Mouse (Mus musculus) limb, embryonic 14.5 days (tissue): ENCODE measurements around the gene Hoxb4. TPM values are rescaled to one million over a fixed set of nuclear protein-coding genes. Genes with fewer than 3 reads are reported as not detected.
A peak's percentile ranks its signal among the peaks of the same experiment; 100 is the strongest.

Experiments used
- ATAC-seq: fragments of 200-750 bp; cut with Nextera tagmentation; 2 replicates; pipeline ENCODE4 v1.8.0; 2017; ENCODE audit warnings: low read depth, moderate number of reproducible peaks, moderate TSS enrichment; ENCODE audit not compliant: low FRiP score
- DNase-seq: peaks from one replicate; pipeline ENCODE4 v3.0.0-alpha.2; 2015; ENCODE audit warnings: low spot score
- H3K27ac ChIP-seq: fragments of 300-500 bp; sonication (generic); replicated peaks from 2 replicates; pipeline ENCODE4 v1.5.1; 2014; ENCODE audit warnings: low read depth, mild to moderate bottlenecking, low read length, moderate library complexity, mixed read lengths
- H3K27me3 ChIP-seq: fragments of 300-500 bp; sonication (generic); 2 replicates; pipeline ENCODE4 v1.6.1; 2014; ENCODE audit warnings: low read length, mixed read lengths; ENCODE audit not compliant: control insufficient read depth, insufficient read depth
- H3K36me3 ChIP-seq: fragments of 300-500 bp; sonication (generic); 2 replicates; pipeline ENCODE4 v1.6.1; 2014; ENCODE audit warnings: mild to moderate bottlenecking, low read length, moderate library complexity, mixed read lengths; ENCODE audit not compliant: control insufficient read depth, insufficient read depth
- H3K4me1 ChIP-seq: fragments of 300-500 bp; sonication (generic); 2 replicates; pipeline ENCODE4 v1.6.1; 2014; ENCODE audit warnings: antibody characterized with exemption, low read length, mixed read lengths; ENCODE audit not compliant: control insufficient read depth, insufficient read depth
- H3K4me2 ChIP-seq: fragments of 300-500 bp; sonication (generic); replicated peaks from 2 replicates; pipeline ENCODE4 v1.6.1; 2014; ENCODE audit warnings: low read depth, mild to moderate bottlenecking, low read length, moderate library complexity; ENCODE audit not compliant: severe bottlenecking
- H3K4me3 ChIP-seq: fragments of 300-500 bp; sonication (generic); replicated peaks from 2 replicates; pipeline ENCODE4 v1.5.1; 2014; ENCODE audit warnings: low read length
- H3K9ac ChIP-seq: fragments of 300-500 bp; sonication (generic); 2 replicates; pipeline ENCODE4 v1.6.1; 2014; ENCODE audit warnings: mild to moderate bottlenecking, low read depth, low read length, moderate library complexity; ENCODE audit not compliant: severe bottlenecking
- H3K9me3 ChIP-seq: fragments of 300-500 bp; sonication (generic); 2 replicates; pipeline ENCODE4 v1.6.1; 2016; ENCODE audit warnings: low read length; ENCODE audit not compliant: control insufficient read depth
- POLR2A ChIP-seq: fragments of 200-500 bp; IDR thresholded peaks from 2 replicates; pipeline ENCODE4 v1.8.0; 2012; ENCODE audit warnings: inconsistent platforms, mild to moderate bottlenecking, moderate library complexity, borderline replicate concordance; ENCODE audit not compliant: insufficient read depth, insufficient read length; ENCODE audit errors: extremely low read depth
- WGBS: fragments of 180-500 bp; shearing (Covaris S2); extraction: QIAGEN DNeasy Blood & Tissue Kit; methylation state at CpG from one replicate; pipeline ENCODE4 v1.1.7; 2014; 5-methylcytosine and 5-hydroxymethylcytosine counted together
- polyA plus RNA-seq, 2 experiments: library from polyadenylated mRNA; depleted of rRNA in 1 of 2; stranded (reverse) in 1 of 2; unstranded in 1 of 2; fragments of >200 nt; fragmentation: Nextera tagmentation in 1 of 2; extraction: Ambion mirVana in 1 of 2; gene quantifications; 2 replicates each; pipeline versions ENCODE4 v1.2.1 to v1.2.3; 2012 to 2014

Hoxb4 gene
- polyA plus RNA-seq, 2 experiments = 0.17 to 2.3 TPM

DNA sequence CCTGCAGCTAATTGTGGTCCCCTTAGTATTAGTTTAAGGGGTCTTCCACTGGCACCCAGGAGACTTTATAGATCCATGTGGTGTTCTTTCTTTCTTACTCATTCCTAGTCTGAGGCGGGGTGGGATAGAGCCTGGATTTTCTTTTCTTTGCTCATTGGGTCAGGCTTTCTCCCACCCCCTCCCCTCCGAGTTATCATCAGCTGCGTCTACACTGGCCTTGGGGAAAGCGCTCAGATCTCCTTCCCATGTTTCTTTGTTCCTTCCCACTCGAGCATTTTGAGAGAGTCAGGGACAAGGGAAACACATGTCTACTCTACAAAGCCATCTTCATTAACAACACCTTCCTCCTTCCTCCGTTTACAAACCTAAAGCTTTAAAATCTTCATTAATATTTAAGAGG lies 19.0 kb downstream of the Hoxb4 start:
- H3K4me1 ChIP-seq = no peaks in the 10 kb centered on the region
- no peak overlapping the region for H3K4me2 ChIP-seq
- WGBS = 21% methylated on average over 6 of the region's 6 CpGs
- no peak overlapping the region for H3K27ac ChIP-seq
- DNase-seq = no peak
- H3K27me3 ChIP-seq = peaks cover 100% of the 10 kb centered on the region
- H3K9me3 ChIP-seq = no peaks in the 10 kb centered on the region
- no peak overlapping the region for H3K4me3 ChIP-seq
- H3K9ac ChIP-seq = no peak overlapping the region
- TF ChIP-seq POLR2A = no peak
- no peak for ATAC-seq
- H3K36me3 ChIP-seq = no peaks in the 10 kb centered on the region

DNA sequence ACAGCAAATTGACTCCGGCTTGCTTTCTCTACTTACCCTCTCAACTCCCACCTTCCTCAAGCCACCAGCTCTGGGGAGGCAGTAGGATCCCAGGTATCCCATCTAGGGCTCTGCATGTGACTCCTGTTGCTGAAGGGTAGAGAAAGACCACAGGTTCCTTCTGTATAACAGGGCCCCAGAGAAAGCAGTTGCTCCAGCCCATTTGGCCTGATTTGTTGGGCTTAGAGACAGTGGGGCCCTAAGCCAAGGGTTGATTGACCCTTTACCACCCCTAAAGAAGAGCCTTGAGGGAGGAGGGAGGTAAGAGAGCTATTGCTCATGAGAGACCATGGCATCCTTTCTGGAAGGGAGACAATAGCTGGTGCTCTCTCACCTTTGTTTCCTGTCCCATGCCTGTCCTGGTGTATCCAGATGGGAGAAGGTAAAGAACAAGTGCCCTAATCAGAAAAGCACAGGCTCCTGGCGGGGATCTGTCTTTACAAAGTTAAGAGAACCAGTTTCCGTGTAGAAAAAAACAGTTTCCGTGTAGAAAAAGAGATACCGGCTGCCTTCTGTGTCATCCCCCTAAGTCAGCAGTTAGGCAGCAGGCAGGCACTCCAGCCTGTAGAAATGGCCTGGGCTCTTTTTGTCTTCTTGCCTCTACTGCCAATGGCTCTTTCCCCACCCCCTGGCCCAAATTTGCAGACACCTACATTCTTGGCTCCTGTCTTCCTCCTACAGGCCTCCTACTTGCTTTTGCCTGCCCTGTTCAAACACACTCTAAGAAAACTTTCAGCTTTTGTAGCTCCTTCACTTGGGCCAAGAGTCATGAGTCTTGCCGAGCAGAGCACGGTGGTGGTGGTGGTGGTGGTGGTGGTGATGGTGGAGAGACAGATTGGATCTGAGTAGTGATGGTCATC lies 21.1 kb downstream of the Hoxb4 start:
- H3K27me3 ChIP-seq = peaks cover 100% of the 10 kb centered on the region
- H3K4me3 ChIP-seq = no peak overlapping the region
- H3K27ac ChIP-seq = no peak overlapping the region
- DNase-seq = no peak
- H3K36me3 ChIP-seq = no peaks in the 10 kb centered on the region
- H3K9ac ChIP-seq = no peak overlapping the region
- ATAC-seq = no peak
- TF ChIP-seq POLR2A = no peak
- WGBS = 29% methylated on average over 7 of the region's 7 CpGs
- H3K4me1 ChIP-seq = no peaks in the 10 kb centered on the region
- H3K4me2 ChIP-seq = no peak overlapping the region
- H3K9me3 ChIP-seq = no peaks in the 10 kb centered on the region

DNA sequence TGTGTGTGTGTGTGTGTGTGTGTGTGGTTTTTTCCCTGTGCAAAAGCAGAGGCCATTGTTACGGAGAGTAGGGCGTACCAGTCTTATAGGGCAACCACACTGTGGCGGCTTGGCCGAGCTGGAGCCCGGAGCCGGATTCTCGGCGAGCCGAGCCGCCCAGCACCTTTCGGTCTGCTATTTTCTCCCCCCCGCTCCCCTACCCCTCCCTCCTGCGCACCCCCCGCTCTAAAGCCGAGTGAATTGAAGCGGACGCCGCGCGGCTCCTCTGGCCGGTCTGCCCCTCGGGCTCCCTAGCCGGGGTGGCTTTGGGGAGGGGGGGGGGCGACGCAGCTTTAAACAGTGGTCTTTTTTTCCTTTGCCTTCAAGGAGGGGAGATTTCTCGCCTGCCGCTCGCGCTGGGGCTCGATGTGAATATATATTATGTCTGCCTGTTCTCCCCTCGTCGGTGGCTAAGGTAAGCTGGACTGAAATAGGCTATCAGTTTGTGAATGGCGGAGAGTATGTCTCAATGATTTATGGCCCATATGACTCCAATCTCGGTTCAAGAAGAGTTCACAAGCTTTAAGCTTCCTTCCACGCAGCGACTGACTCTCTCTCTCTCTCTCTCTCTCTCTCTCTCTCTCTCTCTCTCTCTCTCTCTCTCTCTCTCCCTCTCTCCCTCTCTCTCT lies 22.8 kb downstream of the Hoxb4 start:
- Histone ChIP-seq H3K27me3 (peaks cover 100% of the 10 kb centered on the region), H3K36me3 (no peaks in the 10 kb centered on the region), H3K4me3 (peak overlapping the region; percentile 17; the same call in 1 of the 2 replicates), H3K27ac (no peak overlapping the region), H3K9ac (no peak overlapping the region), H3K4me1 (no peaks in the 10 kb centered on the region), H3K4me2 (peak overlapping the region; percentile 36), H3K9me3 (no peaks in the 10 kb centered on the region)
- WGBS = 1% methylated on average over 36 of the region's 36 CpGs
- TF ChIP-seq POLR2A = no peak
- DNase-seq (peak; percentile 60), ATAC-seq (no peak)

DNA sequence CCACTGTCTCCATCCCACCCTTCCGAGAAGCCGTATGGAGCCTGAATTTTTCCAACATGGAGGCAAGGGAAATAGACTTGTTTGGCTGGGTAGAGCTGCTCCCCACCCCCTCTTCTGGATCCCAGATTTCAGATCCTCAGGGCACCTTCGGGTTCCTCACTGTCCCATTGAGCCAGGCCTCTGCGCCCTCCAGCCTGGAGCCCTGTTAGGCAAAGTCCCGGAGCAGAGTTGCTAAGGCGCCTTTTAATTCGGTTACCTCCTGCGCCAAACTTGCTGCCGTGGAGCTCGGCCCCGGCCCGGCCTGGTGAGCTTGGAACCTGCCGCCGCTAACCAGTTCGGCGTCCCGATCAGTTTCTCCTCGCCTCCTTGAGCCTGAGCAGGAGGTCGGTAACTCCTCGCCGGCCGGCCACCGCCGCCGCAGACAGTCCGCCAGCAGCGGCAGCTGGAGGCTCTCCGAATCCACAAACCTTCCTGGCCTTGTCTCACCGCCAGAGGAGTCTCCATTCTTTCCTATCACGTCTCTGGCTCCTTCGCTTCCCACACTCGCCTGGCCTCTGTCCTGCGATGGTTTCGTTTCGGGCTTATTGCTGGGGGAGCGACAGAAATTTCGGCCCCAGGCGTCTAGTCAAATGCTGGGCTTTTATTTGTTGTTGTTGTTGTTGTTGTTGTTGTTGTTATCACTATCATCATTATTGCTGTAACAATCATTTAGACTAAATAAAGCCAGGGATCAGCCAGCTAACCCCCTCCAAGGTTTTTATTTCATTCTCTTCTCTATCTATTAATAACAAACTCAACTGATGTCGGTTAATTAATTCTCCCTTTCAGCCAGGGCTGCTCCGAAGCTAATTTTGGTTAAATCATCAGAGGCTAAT lies 23.9 kb downstream of the Hoxb4 start:
- 3% methylated on average over 40 of the region's 40 CpGs for whole genome bisulfite sequencing
- no peak for TF ChIP-seq POLR2A
- Histone ChIP-seq H3K9ac (no peak overlapping the region), H3K4me1 (no peaks in the 10 kb centered on the region), H3K4me2 (peak overlapping the region; percentile 27), H3K9me3 (no peaks in the 10 kb centered on the region), H3K27me3 (peaks cover 100% of the 10 kb centered on the region), H3K36me3 (no peaks in the 10 kb centered on the region), H3K4me3 (peak overlapping the region; percentile 12), H3K27ac (no peak overlapping the region)
- ATAC-seq = peak; percentile 32; the same call in 1 of the 2 replicates
- DNase-seq = no peak

DNA sequence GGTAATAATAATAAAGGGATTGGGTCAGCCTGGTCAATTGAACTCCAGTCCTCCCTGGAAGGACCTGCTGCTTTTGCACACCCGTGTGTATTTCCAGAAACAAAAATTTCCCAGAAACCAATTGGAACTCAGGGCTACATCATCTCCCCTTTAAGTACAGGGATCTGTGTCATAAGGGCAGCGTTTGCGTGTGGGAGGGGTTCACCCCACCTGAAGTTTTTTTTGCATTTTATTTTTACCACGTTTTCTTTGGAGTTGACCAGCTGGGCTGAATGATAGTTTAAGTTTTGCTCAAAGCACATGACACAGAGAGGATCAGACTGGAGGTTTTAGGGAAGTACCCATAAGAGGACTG lies 24.5 kb downstream of the Hoxb4 start:
- Histone ChIP-seq H3K9ac (no peak overlapping the region), H3K4me3 (no peak overlapping the region), H3K27ac (no peak overlapping the region), H3K27me3 (peaks cover 98% of the 10 kb centered on the region), H3K9me3 (no peaks in the 10 kb centered on the region), H3K36me3 (no peaks in the 10 kb centered on the region), H3K4me1 (no peaks in the 10 kb centered on the region), H3K4me2 (no peak overlapping the region)
- no peak for TF ChIP-seq POLR2A
- ATAC-seq (no peak), DNase-seq (no peak)
- WGBS = 10% methylated on average over 4 of the region's 4 CpGs
